Mouse (Mus musculus): ENCODE data around the gene Gdf11. TPM values are rescaled to one million over a fixed set of nuclear protein-coding genes. Genes with fewer than 3 reads are reported as not detected.

Gene Gdf11
- total RNA-seq (2018; cell fraction: chromatin; rRNA removed): 1 to 10 TPM in 1 of 26 experiments, under 1 TPM in 4, not detected in 21; 0.13 to 2.9 (median 0.18) TPM
- under 1 TPM in 8 of 26 experiments, not detected in 18; under 0.01 to 0.29 (median 0.05) TPM for total RNA-seq (2018; cell fraction: cytosol; rRNA removed)
- total RNA-seq (2018; cell fraction: nucleus; rRNA removed): under 1 TPM in 5 of 26 experiments, not detected in 21; 0.16 to 0.99 (median 0.30) TPM
- polyA plus RNA-seq (2018): 0.03 TPM in 1 of 3 replicates, not detected in the others

- no peak within 1 kb of the TSS for H3K27ac ChIP-seq
- peak within 1 kb of the TSS; percentile 10; the same call in 1 of the 2 replicates for H3K4me3 ChIP-seq (ENCODE audit: inconsistent target)
- H3K36me3 ChIP-seq (ENCODE audit: inconsistent target): no peaks in the 10 kb centered on the region
- under 1% methylated on average over 51 of the region's 89 CpGs for WGBS (ENCODE audit: missing documents)
- no peaks in the 10 kb centered on the region for H3K79me2 ChIP-seq (ENCODE audit: inconsistent target)
Observed at GRCm38 (mm10) chr10:128891296-128892094, at the start of gene Gdf11. Gdf11 (minus strand) TSS chr10:128891718.

- H3K79me2 ChIP-seq (ENCODE audit: inconsistent target): no peaks in the 10 kb centered on the region
- no peaks in the 10 kb centered on the region for H3K36me3 ChIP-seq (ENCODE audit: inconsistent target)
- no peak overlapping the region for H3K27ac ChIP-seq
- H3K4me3 ChIP-seq (ENCODE audit: inconsistent target): no peak overlapping the region
- WGBS (ENCODE audit: missing documents): 85% methylated on average over 10 of the region's 10 CpGs
Observed at GRCm38 (mm10) chr10:128940475-128941061, 49.0 kb upstream of the Gdf11 start.

GRCm38 (mm10) chr10:128938974-128939373 is 47.5 kb upstream of the Gdf11 start:
- Histone ChIP-seq H3K4me3 (ENCODE audit: inconsistent target) (no peak overlapping the region), H3K36me3 (ENCODE audit: inconsistent target) (no peaks in the 10 kb centered on the region)
- 81% methylated on average over 5 of the region's 5 CpGs for WGBS (ENCODE audit: missing documents)

GRCm38 (mm10) chr10:128938457-128938856 is 46.9 kb upstream of the Gdf11 start:
- Histone ChIP-seq H3K27ac (no peak overlapping the region), H3K4me3 (ENCODE audit: inconsistent target) (no peak overlapping the region), H3K79me2 (ENCODE audit: inconsistent target) (no peaks in the 10 kb centered on the region), H3K36me3 (ENCODE audit: inconsistent target) (no peaks in the 10 kb centered on the region)
- WGBS (ENCODE audit: missing documents): 84% methylated on average over 9 of the region's 9 CpGs

More at GRCm38 (mm10) chr10:128938974-128939373, 47.5 kb upstream of the Gdf11 start:
- Histone ChIP-seq H3K27ac (no peak overlapping the region), H3K79me2 (ENCODE audit: inconsistent target) (no peaks in the 10 kb centered on the region)

- no peak overlapping the region for H3K27ac ChIP-seq
- 80% methylated on average over 12 of the region's 12 CpGs for WGBS (ENCODE audit: missing documents)
- no peaks in the 10 kb centered on the region for H3K36me3 ChIP-seq (ENCODE audit: inconsistent target)
- H3K79me2 ChIP-seq (ENCODE audit: inconsistent target): no peaks in the 10 kb centered on the region
- no peak overlapping the region for H3K4me3 ChIP-seq (ENCODE audit: inconsistent target)
Observed at GRCm38 (mm10) chr10:128937756-128938390, 46.4 kb upstream of the Gdf11 start.

- 82% methylated on average over 8 of the region's 8 CpGs for WGBS (ENCODE audit: missing documents)
- Histone ChIP-seq H3K36me3 (ENCODE audit: inconsistent target) (no peaks in the 10 kb centered on the region), H3K4me3 (ENCODE audit: inconsistent target) (no peak overlapping the region), H3K79me2 (ENCODE audit: inconsistent target) (no peaks in the 10 kb centered on the region), H3K27ac (no peak overlapping the region)
Observed at GRCm38 (mm10) chr10:128935826-128936440, 44.4 kb upstream of the Gdf11 start.

GRCm38 (mm10) chr10:128934997-128935787 is 43.7 kb upstream of the Gdf11 start:
- WGBS (ENCODE audit: missing documents): 83% methylated on average over 7 of the region's 7 CpGs
- H3K27ac ChIP-seq: no peak overlapping the region
- H3K4me3 ChIP-seq (ENCODE audit: inconsistent target): no peak overlapping the region
- no peaks in the 10 kb centered on the region for H3K79me2 ChIP-seq (ENCODE audit: inconsistent target)
- H3K36me3 ChIP-seq (ENCODE audit: inconsistent target): no peaks in the 10 kb centered on the region

GRCm38 (mm10) chr10:128933976-128934721 is 42.6 kb upstream of the Gdf11 start:
- Histone ChIP-seq H3K27ac (no peak overlapping the region), H3K36me3 (ENCODE audit: inconsistent target) (no peaks in the 10 kb centered on the region), H3K4me3 (ENCODE audit: inconsistent target) (no peak overlapping the region), H3K79me2 (ENCODE audit: inconsistent target) (no peaks in the 10 kb centered on the region)
- 10% methylated on average over 21 of the region's 21 CpGs for WGBS (ENCODE audit: missing documents)

DNA sequence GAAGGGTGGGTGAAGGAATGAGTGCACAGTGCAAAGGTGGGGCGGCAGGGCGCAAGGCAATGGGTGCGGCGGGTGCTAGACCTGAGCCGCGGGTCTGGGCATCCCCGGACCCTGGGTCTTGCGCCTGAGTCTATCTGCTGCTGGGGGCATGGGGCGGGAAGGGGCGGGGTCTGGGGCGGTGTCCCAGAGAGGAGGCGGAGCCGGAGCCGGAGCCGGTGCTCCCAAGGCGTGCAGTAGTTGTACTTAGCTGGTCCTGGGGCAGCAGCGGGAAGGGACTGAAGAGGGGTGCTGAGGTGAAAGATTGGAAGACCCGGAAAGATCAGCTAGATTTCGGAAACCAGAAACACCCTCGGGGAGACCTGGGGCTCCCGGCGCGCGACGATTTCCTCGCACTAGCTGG is 42.1 kb upstream of the Gdf11 start, which contains the start of gene Itga7:
Gene Itga7, plus strand, starts transcription at position 245 of the 400 bp plus-strand sequence.
- 5% methylated on average over 25 of the region's 26 CpGs for WGBS (ENCODE audit: missing documents)
- H3K4me3 ChIP-seq (ENCODE audit: inconsistent target): no peak within 1 kb of the TSS
- no peaks in the 10 kb centered on the region for H3K79me2 ChIP-seq (ENCODE audit: inconsistent target)
- no peaks in the 10 kb centered on the region for H3K36me3 ChIP-seq (ENCODE audit: inconsistent target)
- no peak within 1 kb of the TSS for H3K27ac ChIP-seq

DNA sequence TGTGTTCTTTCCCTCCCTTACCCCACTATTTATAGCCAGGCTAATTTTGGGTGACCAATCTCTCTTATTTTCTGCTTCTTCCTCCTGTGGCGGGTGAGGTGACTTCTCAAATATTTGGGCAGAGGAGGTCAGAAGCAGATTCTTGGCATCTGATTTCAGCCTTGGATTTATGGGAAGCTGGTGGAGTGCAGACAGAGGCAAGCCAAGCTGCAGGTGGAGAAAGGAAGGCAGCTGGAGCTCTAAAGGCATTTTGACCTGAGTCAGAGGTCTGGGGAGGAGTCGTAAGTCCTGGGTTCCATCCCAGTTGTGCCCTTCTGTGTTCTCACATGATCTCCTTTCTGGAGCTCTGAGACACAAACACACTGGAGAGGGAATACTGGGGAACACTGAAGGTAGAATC is 39.9 kb upstream of the Gdf11 start:
- Histone ChIP-seq H3K36me3 (ENCODE audit: inconsistent target) (no peaks in the 10 kb centered on the region), H3K27ac (no peak overlapping the region), H3K4me3 (ENCODE audit: inconsistent target) (no peak overlapping the region), H3K79me2 (ENCODE audit: inconsistent target) (no peaks in the 10 kb centered on the region)
- 45% methylated on average over 2 of the region's 2 CpGs for WGBS (ENCODE audit: missing documents)

- Histone ChIP-seq H3K27ac (no peak overlapping the region), H3K4me3 (ENCODE audit: inconsistent target) (no peak overlapping the region), H3K79me2 (ENCODE audit: inconsistent target) (no peaks in the 10 kb centered on the region), H3K36me3 (ENCODE audit: inconsistent target) (no peaks in the 10 kb centered on the region)
- 92% methylated on average over 7 of the region's 7 CpGs for WGBS (ENCODE audit: missing documents)
Observed at GRCm38 (mm10) chr10:128929638-128930378, 38.3 kb upstream of the Gdf11 start.

GRCm38 (mm10) chr10:128928356-128928755 is 36.8 kb upstream of the Gdf11 start:
- Histone ChIP-seq H3K79me2 (ENCODE audit: inconsistent target) (no peaks in the 10 kb centered on the region), H3K36me3 (ENCODE audit: inconsistent target) (no peaks in the 10 kb centered on the region), H3K4me3 (ENCODE audit: inconsistent target) (no peak overlapping the region), H3K27ac (no peak overlapping the region)
- WGBS (ENCODE audit: missing documents): 85% methylated on average over 4 of the region's 4 CpGs

Data from macrophage (primary cell).